In the genomic region with DNA sequence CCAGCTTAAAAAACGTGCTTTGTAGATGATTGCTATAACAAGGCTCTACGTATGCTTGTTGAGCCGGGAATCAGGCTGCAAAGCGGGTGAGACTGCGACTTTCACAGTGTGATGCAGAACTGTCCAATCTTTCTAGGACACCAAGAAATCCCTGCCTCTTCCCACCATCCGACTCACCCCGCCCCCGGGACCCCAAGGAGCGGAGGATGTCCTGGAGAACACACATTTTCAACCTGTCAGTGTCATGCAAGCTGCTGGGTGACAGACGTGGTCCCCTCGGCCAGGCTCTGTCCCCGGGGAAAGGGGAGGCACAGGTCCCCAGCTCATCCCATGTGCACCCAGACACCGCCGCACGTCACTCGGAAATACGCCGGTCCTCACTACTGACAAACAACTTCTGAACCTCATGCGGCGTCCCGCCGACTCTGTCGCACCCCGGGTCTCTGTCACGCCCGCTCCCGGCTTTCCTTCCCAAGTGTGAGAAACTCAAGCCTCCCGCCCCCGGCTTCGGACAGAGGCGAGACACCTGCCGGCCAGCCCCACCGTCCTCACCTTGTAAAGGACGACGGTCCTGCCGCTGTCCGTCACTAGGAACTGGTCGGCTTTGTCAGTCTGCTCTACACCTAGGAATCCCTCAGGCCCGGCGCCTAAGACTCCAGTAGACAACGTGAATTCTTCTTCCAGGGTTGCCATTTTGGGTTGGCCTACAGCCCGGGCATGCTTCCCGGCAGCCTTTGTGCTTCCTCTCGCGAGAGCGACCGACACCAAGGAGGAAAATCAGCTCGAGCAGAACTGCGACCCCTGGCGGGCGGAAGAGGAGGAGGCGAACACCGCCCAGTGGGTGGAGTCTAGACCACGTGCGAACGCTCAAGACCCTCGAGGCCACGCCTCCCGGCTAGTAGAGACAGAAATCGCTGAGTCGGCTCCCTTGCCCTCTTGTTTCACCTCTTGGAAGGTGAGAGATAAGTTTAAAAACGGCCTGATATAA, we compare ENCODE assay signal across 1 mouse cellular context.
TF ChIP-seq lines count a peak whose summit lies in the region.

A gene (minus strand): TSS at position 817 of the 988 bp plus-strand sequence.

TF ChIP-seq in myocyte, 11 proteins besides CTCF, POLR2A, EP300 and RAD21 (continued from another document):
- TF ChIP-seq REST (IDR thresholded peaks at IDR 0.05; ENCODE audit: insufficient read depth, insufficient read length) (no peak), MAX (IDR thresholded peaks at IDR 0.05; ENCODE audit: low read depth) (peak; percentile 78), MYOD1 (IDR thresholded peaks at IDR 0.05; ENCODE audit: control insufficient read depth in 1 of 3, insufficient read length in 2 of 3, low read depth in 2 of 3) (peak in 1 of 3 experiments; percentile 20), E2F4 (IDR thresholded peaks at IDR 0.05; ENCODE audit: insufficient read depth) (no peak), CEBPB (IDR thresholded peaks at IDR 0.05; ENCODE audit: insufficient read depth, poor library complexity, severe bottlenecking) (no peak), TCF3 (IDR thresholded peaks at IDR 0.05; ENCODE audit: insufficient read length, low read depth) (no peak), USF1 (IDR thresholded peaks at IDR 0.05; ENCODE audit: low read depth) (peak; percentile 83)
TF ChIP-seq in myocyte: peak in this region for 5.
